Mouse (Mus musculus): ENCODE results near the gene Rps12.
"Not testable (repeated sequence)": the region's sequence is repeated elsewhere in the genome, so short reads cannot be mapped to it uniquely, and the experiment has no call there.

Gene Rps12

GRCm38 (mm10) chr10:23785599-23785998, 1.5 kb downstream of the Rps12 start:
- not testable (repeated sequence) for DNase-seq (ENCODE audit: low spot score)

GRCm38 (mm10) chr10:23784121-23784520, 3.0 kb downstream of the Rps12 start:
- DNase-seq (ENCODE audit: low spot score): no peak

- no peak for DNase-seq (ENCODE audit: low spot score)
Measured at GRCm38 (mm10) chr10:23783493-23783884, 3.6 kb downstream of the Rps12 start.

- DNase-seq (ENCODE audit: low spot score): no peak
Measured at GRCm38 (mm10) chr10:23782855-23783492, 4.1 kb downstream of the Rps12 start.

- DNase-seq (ENCODE audit: low spot score): no peak
Measured at GRCm38 (mm10) chr10:23781760-23782735, 5.0 kb downstream of the Rps12 start.

DNA sequence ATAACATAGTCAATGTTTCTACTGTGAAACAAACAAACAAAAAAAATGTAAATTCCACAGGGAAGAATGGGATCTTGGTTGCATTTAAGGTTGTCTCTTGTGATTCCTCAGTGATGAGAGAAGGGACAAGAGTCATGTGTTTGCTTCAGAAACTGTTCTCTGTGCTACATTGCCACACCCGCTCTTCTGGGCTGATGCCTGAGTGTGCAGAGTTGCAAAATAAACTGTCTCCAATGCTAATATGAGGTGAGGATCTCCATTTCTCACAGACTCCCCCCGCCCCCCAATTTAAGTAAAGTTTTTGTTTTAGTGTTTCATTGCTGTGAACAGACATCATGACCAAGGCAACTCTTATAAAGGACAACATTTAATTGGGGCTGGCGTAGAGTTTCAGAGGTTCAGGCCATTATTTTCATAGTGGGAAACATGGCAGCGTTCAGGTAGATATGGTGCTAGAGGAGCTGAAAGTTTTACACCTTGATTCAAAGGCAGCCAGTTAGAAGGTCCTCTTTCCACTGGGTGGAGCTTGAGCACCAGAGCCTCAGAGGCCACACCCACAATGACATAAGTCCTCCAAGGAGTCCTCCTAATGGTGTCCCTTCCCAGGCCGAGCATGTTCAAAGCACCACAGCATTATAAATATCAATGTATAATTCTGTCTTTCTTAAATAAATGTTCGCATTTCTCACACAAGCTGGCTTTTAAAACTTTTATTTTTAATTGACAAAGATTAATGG, 6.4 kb downstream of the Rps12 start:
- no peak for DNase-seq (ENCODE audit: low spot score)

- DNase-seq (ENCODE audit: low spot score): no peak
Measured at GRCm38 (mm10) chr10:23777288-23777945, 9.7 kb downstream of the Rps12 start.

GRCm38 (mm10) chr10:23754166-23754565, 32.9 kb downstream of the Rps12 start:
- no peak for DNase-seq (ENCODE audit: low spot score)

All from ovary, postnatal 10 days (tissue).